Mouse (Mus musculus) adrenal gland, postnatal 10 days (tissue): ENCODE results near the gene Cabin1. TPM values are rescaled to one million over a fixed set of nuclear protein-coding genes. Genes with fewer than 3 reads are reported as not detected.

Source experiments
- DNase-seq: peaks from one replicate; pipeline ENCODE4 v3.0.0; 2021; ENCODE audit warnings: mixed read lengths
- total RNA-seq, 2 experiments: library from RNA; stranded (reverse); gene quantifications; 2 replicates each; pipeline ENCODE4 v1.2.3; 2021

The Cabin1 gene
- total RNA-seq, 2 experiments from 2014 or later: 27.1 to 39.2 TPM

GRCm38 (mm10) chr10:75636084-75636786 is 127.9 kb downstream of the Cabin1 start:
- DNase-seq: no peak

GRCm38 (mm10) chr10:75635693-75636055 is 128.5 kb downstream of the Cabin1 start:
- DNase-seq: peak; percentile 87

GRCm38 (mm10) chr10:75635019-75635692 is 129.0 kb downstream of the Cabin1 start:
- no peak for DNase-seq

GRCm38 (mm10) chr10:75634610-75635009 is 129.5 kb downstream of the Cabin1 start:
- no peak for DNase-seq

GRCm38 (mm10) chr10:75633576-75634139 is 130.5 kb downstream of the Cabin1 start:
- no peak for DNase-seq

GRCm38 (mm10) chr10:75633048-75633447 is 131.1 kb downstream of the Cabin1 start:
- no peak for DNase-seq

- no peak for DNase-seq
These were observed 131.5 kb downstream of the Cabin1 start for GRCm38 (mm10) chr10:75632633-75633032.

GRCm38 (mm10) chr10:75627490-75627889 is 136.7 kb downstream of the Cabin1 start:
- peak; percentile 79 for DNase-seq

GRCm38 (mm10) chr10:75626991-75627390 is 137.2 kb downstream of the Cabin1 start:
- no peak for DNase-seq

- DNase-seq: no peak
These were observed 138.2 kb downstream of the Cabin1 start for GRCm38 (mm10) chr10:75625920-75626319.

GRCm38 (mm10) chr10:75620818-75621217 is 143.3 kb downstream of the Cabin1 start:
- DNase-seq: no peak

GRCm38 (mm10) chr10:75616044-75616443 is 148.1 kb downstream of the Cabin1 start:
- no peak for DNase-seq

- DNase-seq: no peak
These were observed 153.7 kb downstream of the Cabin1 start for GRCm38 (mm10) chr10:75610486-75610885.

- no peak for DNase-seq
These were observed 155.2 kb downstream of the Cabin1 start for GRCm38 (mm10) chr10:75608975-75609374.

GRCm38 (mm10) chr10:75607253-75607652 is 156.9 kb downstream of the Cabin1 start:
- DNase-seq: no peak

GRCm38 (mm10) chr10:75605162-75605846 is 158.8 kb downstream of the Cabin1 start:
- DNase-seq: no peak

GRCm38 (mm10) chr10:75600189-75600730 is 163.9 kb downstream of the Cabin1 start:
- DNase-seq: no peak

Other genes with a start within 250 kb of the Cabin1 start
- gene Snrpd3, start 246.8 kb downstream of the Cabin1 start, total RNA-seq: 10 to 100 TPM; 96.8 to 100.0 TPM
- 10 to 100 TPM; 51.3 to 57.3 TPM for gene Gucd1, start 246.4 kb downstream of the Cabin1 start, total RNA-seq
- gene Lrrc75b, start 204.0 kb downstream of the Cabin1 start, total RNA-seq: 1 to 10 TPM; 1.1 to 3.9 TPM
- under 1 TPM; 0.48 to 0.88 TPM for gene Ggt1, start 202.7 kb downstream of the Cabin1 start, total RNA-seq
- 1 to 10 TPM; 7.3 to 8.3 TPM for gene Ggt5, start 175.0 kb downstream of the Cabin1 start, total RNA-seq
- gene Susd2, start 120.3 kb downstream of the Cabin1 start, total RNA-seq: 1 to 10 TPM; 7.3 to 9.0 TPM
- 100 to 1,000 TPM; 173 to 204 TPM for gene Ddt, start 9.1 kb upstream of the Cabin1 start, total RNA-seq
- not detected for gene Gm20441, start 16.6 kb upstream of the Cabin1 start, total RNA-seq
- 10 to 100 TPM; 18.7 to 21.5 TPM for gene Gstt3, start 17.1 kb upstream of the Cabin1 start, total RNA-seq
- gene Gstt1, start 34.2 kb upstream of the Cabin1 start, total RNA-seq: 10 to 100 TPM; 60.2 to 60.4 TPM
- 1 to 10 TPM in 1 of 2 experiments, under 1 TPM in 1; 0.36 to 1.0 TPM for gene Gstt4, start 58.2 kb upstream of the Cabin1 start, total RNA-seq
- 10 to 100 TPM; 38.2 to 45.8 TPM for gene Gstt2, start 73.1 kb upstream of the Cabin1 start, total RNA-seq
- 100 to 1,000 TPM; 267 to 281 TPM for gene Mif, start 95.9 kb upstream of the Cabin1 start, total RNA-seq
- 1 to 10 TPM in 1 of 2 experiments, under 1 TPM in 1; 0.91 to 1.3 TPM for gene Derl3, start 129.1 kb upstream of the Cabin1 start, total RNA-seq
- 10 to 100 TPM; 70.4 to 73.0 TPM for gene Smarcb1, start 157.3 kb upstream of the Cabin1 start, total RNA-seq
- gene Chchd10, start 168.8 kb upstream of the Cabin1 start, total RNA-seq: 1,000 to 10,000 TPM; 1,348 to 1,353 TPM
- 10 to 100 TPM in 1 of 2 experiments, 1 to 10 TPM in 1; 6.6 to 14.6 TPM for gene Mmp11, start 172.2 kb upstream of the Cabin1 start, total RNA-seq
- under 1 TPM; 0.48 to 0.51 TPM for gene Gm867, start 176.3 kb upstream of the Cabin1 start, total RNA-seq
- 1 to 10 TPM; 1.1 to 1.2 TPM for gene Vpreb3, start 178.7 kb upstream of the Cabin1 start, total RNA-seq
- gene Gm5134, start 190.2 kb upstream of the Cabin1 start, total RNA-seq: not detected